In the genomic region with DNA sequence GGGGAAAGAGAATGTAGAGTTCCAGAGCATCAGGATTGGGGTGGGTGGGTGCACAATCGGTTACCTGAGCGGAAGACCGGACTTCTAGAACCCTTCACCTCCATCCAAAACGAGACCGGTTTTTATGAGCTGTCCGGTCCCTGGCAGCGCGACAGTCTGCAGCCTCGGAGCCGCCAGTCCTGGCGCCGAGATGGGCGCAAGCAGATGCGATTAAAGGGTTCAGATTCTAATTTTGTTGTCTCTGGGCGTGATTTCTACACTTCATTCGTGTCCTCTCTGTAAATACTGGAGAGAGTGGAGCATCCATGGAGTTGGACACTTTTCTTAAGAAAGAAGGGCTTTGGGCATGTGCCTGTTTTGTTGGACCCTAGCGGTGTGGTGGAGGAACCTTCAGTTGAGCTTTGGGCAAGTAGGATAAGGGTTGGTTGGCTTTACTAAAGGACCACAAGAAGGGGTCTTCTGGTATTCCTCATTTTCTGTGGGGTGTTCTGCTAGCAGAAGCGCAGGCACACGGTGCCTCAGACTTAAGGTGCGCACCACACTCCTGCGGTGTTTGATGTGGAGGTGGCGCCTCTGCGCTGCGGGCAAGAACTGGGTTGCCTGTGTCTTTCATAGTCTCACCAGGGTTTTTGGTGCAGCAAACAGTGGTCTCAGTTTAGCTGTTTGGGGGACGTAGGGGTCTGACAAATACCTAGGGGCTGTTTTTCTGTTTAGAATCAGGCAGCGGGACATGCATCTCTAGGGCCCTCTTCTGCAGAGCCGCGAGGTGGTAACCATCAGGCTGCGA, we compare ENCODE assay signal across 9 mouse cellular contexts. TPM values are rescaled to one million over a fixed set of nuclear protein-coding genes. Genes with fewer than 3 reads are reported as not detected.
DNase-seq lines count a peak whose midpoint lies in the region; ATAC-seq lines count a peak whose summit lies in the region.
"Had no signal": no experiment of that assay in that cellular context is flagged by ENCODE, and none has a peak within 500 bp of the region (broad histone marks: within the 10 kb centered on the region; RNA-seq: fewer than 3 reads in every experiment).

No protein-coding gene starts in this region.

- H3K4me3 ChIP-seq in kidney, embryonic 15.5 days (replicated peaks): peak overlapping the region; percentile 55
- H3K4me3 ChIP-seq in hindbrain, embryonic 10.5 days: peak overlapping the region; percentile 74
- H3K4me3 ChIP-seq in limb, embryonic 15.5 days: peak overlapping the region; percentile 55

- peaks cover 25% of the 10 kb centered on the region for H3K4me1 ChIP-seq in kidney, embryonic 15.5 days
- H3K4me1 ChIP-seq in hindbrain, embryonic 10.5 days (replicated peaks): peaks cover 28% of the 10 kb centered on the region
- peaks cover 26% of the 10 kb centered on the region for H3K4me1 ChIP-seq in limb, embryonic 15.5 days

- H3K9ac ChIP-seq in kidney, embryonic 15.5 days: peak overlapping the region; percentile 25; the same call in 1 of the 2 replicates
- H3K9ac ChIP-seq in limb, embryonic 15.5 days: peak overlapping the region; percentile 15; the same call in 1 of the 2 replicates

- peaks cover 57% of the 10 kb centered on the region for H3K27me3 ChIP-seq in kidney, embryonic 15.5 days
- H3K27me3 ChIP-seq in hindbrain, embryonic 10.5 days (ENCODE audit: insufficient read depth, poor library complexity, severe bottlenecking): peaks cover 59% of the 10 kb centered on the region
- peaks cover 41% of the 10 kb centered on the region for H3K27me3 ChIP-seq in limb, embryonic 15.5 days

- H3K9me3 ChIP-seq in kidney, embryonic 15.5 days (replicated peaks): no peaks in the 10 kb centered on the region
- no peaks in the 10 kb centered on the region for H3K9me3 ChIP-seq in hindbrain, embryonic 10.5 days
- no peaks in the 10 kb centered on the region for H3K9me3 ChIP-seq in limb, embryonic 15.5 days

- under 1% methylated on average over 29 of the region's 29 CpGs for WGBS in kidney, embryonic 15.5 days
- WGBS in hindbrain, embryonic 10.5 days: 1% methylated on average over 29 of the region's 29 CpGs
- 2% methylated on average over 29 of the region's 29 CpGs for WGBS in limb, embryonic 15.5 days

- H3K4me2 ChIP-seq in kidney, embryonic 15.5 days: peak overlapping the region; percentile 95
- peak overlapping the region; percentile 97 for H3K4me2 ChIP-seq in limb, embryonic 15.5 days

- H3K27ac ChIP-seq in kidney, embryonic 15.5 days: no peak overlapping the region
- no peak overlapping the region for H3K27ac ChIP-seq in hindbrain, embryonic 10.5 days
- H3K27ac ChIP-seq in limb, embryonic 15.5 days: no peak overlapping the region

- no peak for DNase-seq in kidney, adult 9 months
- DNase-seq in cerebellum, adult 9-11 months: peak; percentile 44
- DNase-seq in hindbrain, embryonic 10.5 days (ENCODE audit: low spot score): peak; percentile 31
- DNase-seq in right cerebral cortex, postnatal 4 days: peak; percentile 32
- DNase-seq in urinary bladder, postnatal 4 days (ENCODE audit: low spot score in 2 of 2): no peak
- DNase-seq in lung, postnatal 25 days (ENCODE audit: low spot score): no peak

- no peak; the same call in 1 of the 2 replicates for ATAC-seq in kidney, embryonic 15.5 days (replicated peaks; ENCODE audit: low FRiP score)
- ATAC-seq in limb, embryonic 15.5 days (ENCODE audit: insufficient number of reproducible peaks, low FRiP score, low TSS enrichment, low read depth): no peak
- ATAC-seq: Patski had no signal

- no peaks in the 10 kb centered on the region for H3K36me3 ChIP-seq in kidney, embryonic 15.5 days
- H3K36me3 ChIP-seq in hindbrain, embryonic 10.5 days: no peaks in the 10 kb centered on the region
- no peaks in the 10 kb centered on the region for H3K36me3 ChIP-seq in limb, embryonic 15.5 days

RNA-seq across cellular contexts. Expression of a gene that starts 0.6 kb away (rescaled TPM):
- 0.23 TPM in 1 of 2 replicates, not detected in the other for polyA plus RNA-seq in kidney, embryonic 15.5 days (2015; fragmentation: Nextera tagmentation; extraction: Ambion mirVana)
- 0.41 TPM in 1 of 2 replicates, not detected in the other for polyA plus RNA-seq in hindbrain, embryonic 10.5 days (2016; fragmentation: Nextera tagmentation; extraction: Ambion mirVana)
- polyA plus RNA-seq in limb, embryonic 15.5 days (2015; fragmentation: Nextera tagmentation; extraction: Ambion mirVana): not detected in 2 replicates
- polyA plus RNA-seq: Patski had no signal

RNA-seq across cellular contexts. Expression of a gene that starts 2.6 kb away (rescaled TPM):
- 3.5 and 7.3 TPM in 2 replicates for polyA plus RNA-seq in kidney, embryonic 15.5 days (2015; fragmentation: Nextera tagmentation; extraction: Ambion mirVana)
- 2.9 and 6.7 TPM in 2 replicates for polyA plus RNA-seq in hindbrain, embryonic 10.5 days (2016; fragmentation: Nextera tagmentation; extraction: Ambion mirVana)
- 5.7 and 5.9 TPM in 2 replicates for polyA plus RNA-seq in limb, embryonic 15.5 days (2015; fragmentation: Nextera tagmentation; extraction: Ambion mirVana)

Comparison
In these comparisons a context has a peak if more than half of its experiments do, and no peak if none do; other contexts are left out.
1. DNase-seq: peak in cerebellum, adult 9-11 months (single experiment), hindbrain, embryonic 10.5 days (single experiment) and right cerebral cortex, postnatal 4 days (single experiment); none in kidney, adult 9 months (single experiment), urinary bladder, postnatal 4 days (0 of 2) and lung, postnatal 25 days (single experiment).
2. Peak in every context shown above with its lines, with median percentiles within 50 percentile points of each other: H3K4me3 ChIP-seq.